Mouse (Mus musculus): ENCODE data around the gene Suds3. TPM values are rescaled to one million over a fixed set of nuclear protein-coding genes. Genes with fewer than 3 reads are reported as not detected.

Suds3 gene
- polyA plus RNA-seq (2017; shearing (Covaris generic)) = 10 to 100 TPM; 10.7 to 13.2 TPM

- ATAC-seq = peak; percentile 67
These were observed at the start of gene Suds3 for GRCm38 (mm10) chr5:117115836-117116366. Gene Suds3, minus strand, starts transcription at chr5:117116113.

- ATAC-seq = no peak
These were observed 49.0 kb upstream of the Suds3 start for GRCm38 (mm10) chr5:117164923-117165322.

- no peak for ATAC-seq
These were observed 48.6 kb upstream of the Suds3 start for GRCm38 (mm10) chr5:117164516-117164915.

GRCm38 (mm10) chr5:117163790-117164189, 47.9 kb upstream of the Suds3 start:
- ATAC-seq = no peak

GRCm38 (mm10) chr5:117160499-117160898, 44.6 kb upstream of the Suds3 start:
- ATAC-seq = no peak

- no peak for ATAC-seq
These were observed 43.9 kb upstream of the Suds3 start for GRCm38 (mm10) chr5:117159805-117160291.

- no peak for ATAC-seq
These were observed 43.4 kb upstream of the Suds3 start for GRCm38 (mm10) chr5:117159326-117159725.

GRCm38 (mm10) chr5:117158335-117159018, 42.6 kb upstream of the Suds3 start:
- no peak for ATAC-seq

- ATAC-seq = no peak
These were observed 37.7 kb upstream of the Suds3 start for GRCm38 (mm10) chr5:117153527-117154091.

- ATAC-seq = no peak
These were observed 37.0 kb upstream of the Suds3 start for GRCm38 (mm10) chr5:117152944-117153343.

- ATAC-seq = no peak
These were observed 34.2 kb upstream of the Suds3 start for GRCm38 (mm10) chr5:117150068-117150467.

- peak; percentile 49 for ATAC-seq
These were observed 33.4 kb upstream of the Suds3 start for GRCm38 (mm10) chr5:117149054-117149942.

- no peak for ATAC-seq
These were observed 31.5 kb upstream of the Suds3 start for GRCm38 (mm10) chr5:117147187-117148095.

GRCm38 (mm10) chr5:117146165-117146564, 30.3 kb upstream of the Suds3 start:
- ATAC-seq = no peak

GRCm38 (mm10) chr5:117143721-117144135, 27.8 kb upstream of the Suds3 start:
- ATAC-seq = peak; percentile 79

GRCm38 (mm10) chr5:117140374-117140773, 24.5 kb upstream of the Suds3 start:
- no peak for ATAC-seq

GRCm38 (mm10) chr5:117139822-117140221, 23.9 kb upstream of the Suds3 start:
- no peak for ATAC-seq

GRCm38 (mm10) chr5:117138295-117138988, 22.5 kb upstream of the Suds3 start:
- peak; percentile 70 for ATAC-seq

- no peak for ATAC-seq
These were observed 21.7 kb upstream of the Suds3 start for GRCm38 (mm10) chr5:117137594-117137993.

- no peak for ATAC-seq
These were observed 21.1 kb upstream of the Suds3 start for GRCm38 (mm10) chr5:117137011-117137410.

- ATAC-seq = no peak
These were observed 20.7 kb upstream of the Suds3 start for GRCm38 (mm10) chr5:117136570-117136969.

Measured in CD4-positive, CD25-positive, alpha-beta regulatory T cell, adult 4 months (primary cell).